Mouse (Mus musculus): ENCODE measurements around the gene Plcg2.

DNA sequence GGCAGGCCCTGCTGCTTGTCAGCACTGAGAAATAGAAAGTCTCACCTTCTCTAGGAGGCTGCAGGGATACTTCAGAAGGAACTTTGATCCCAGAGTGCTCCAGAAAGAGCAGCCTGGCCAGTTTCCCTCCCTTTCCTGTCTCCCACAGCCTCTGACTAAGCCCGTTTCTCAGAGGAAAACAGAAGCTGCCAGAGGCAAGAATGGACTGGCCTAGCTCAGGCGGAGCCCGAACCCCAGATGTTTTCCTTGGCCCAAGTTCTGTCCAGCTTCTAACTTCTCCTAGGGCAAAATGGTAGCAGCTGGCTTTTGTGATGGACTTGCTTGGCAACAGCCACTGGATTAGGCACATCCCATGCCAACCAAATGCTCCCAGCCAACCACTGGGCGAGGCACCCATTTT is 62.9 kb downstream of the Plcg2 start:
- TF ChIP-seq CTCF (IDR thresholded peaks at IDR 0.05; ENCODE audit: low read depth, low read length) (no peak), POLR2A (IDR thresholded peaks at IDR 0.05; ENCODE audit: extremely low read depth, insufficient read depth, low read length) (no peak)

All from liver, adult 2 months (tissue).